Mouse (Mus musculus) kidney, embryonic 16.5 days (tissue): ENCODE measurements around the gene Alkbh3. TPM values are rescaled to one million over a fixed set of nuclear protein-coding genes. Genes with fewer than 3 reads are reported as not detected.

Source experiments
- ATAC-seq: fragments of 200-750 bp; cut with Nextera tagmentation; 2 replicates; pipeline ENCODE4 v1.8.0; 2017; ENCODE audit warnings: moderate TSS enrichment; ENCODE audit not compliant: low FRiP score, low TSS enrichment
- H3K27ac ChIP-seq: fragments of 300-500 bp; sonication (generic); 2 replicates; pipeline ENCODE4 v1.5.1; 2014; ENCODE audit warnings: low read length
- H3K27me3 ChIP-seq: fragments of 300-500 bp; sonication (generic); 2 replicates; pipeline ENCODE4 v1.6.1; 2014; ENCODE audit warnings: low read length, control low read depth, mixed read lengths; ENCODE audit not compliant: insufficient read depth
- H3K36me3 ChIP-seq: fragments of 300-500 bp; sonication (generic); 2 replicates; pipeline ENCODE4 v1.6.1; 2014; ENCODE audit warnings: low read length, control low read depth, mixed read lengths; ENCODE audit not compliant: insufficient read depth
- H3K4me1 ChIP-seq: fragments of 300-500 bp; sonication (generic); 2 replicates; pipeline ENCODE4 v1.6.1; 2014; ENCODE audit warnings: low read length, control low read depth, mixed read lengths; ENCODE audit not compliant: insufficient read depth
- H3K4me2 ChIP-seq: fragments of 300-500 bp; sonication (generic); replicated peaks from 2 replicates; pipeline ENCODE4 v1.6.1; 2014; ENCODE audit warnings: low read depth, low read length
- H3K4me3 ChIP-seq: fragments of 300-500 bp; sonication (generic); 2 replicates; pipeline ENCODE4 v1.5.1; 2014; ENCODE audit warnings: mild to moderate bottlenecking, low read length
- H3K9ac ChIP-seq: fragments of 300-500 bp; sonication (generic); replicated peaks from 2 replicates; pipeline ENCODE4 v1.6.1; 2014; ENCODE audit warnings: low read length
- H3K9me3 ChIP-seq: fragments of 300-500 bp; sonication (generic); 2 replicates; pipeline ENCODE4 v1.6.1; 2016; ENCODE audit warnings: low read length, control low read depth
- WGBS: fragments of 180-500 bp; shearing (Covaris S2); extraction: QIAGEN DNeasy Blood & Tissue Kit; methylation state at CpG from one replicate; pipeline ENCODE4 v1.1.7; 2014; 5-methylcytosine and 5-hydroxymethylcytosine counted together
- polyA plus RNA-seq: library from polyadenylated mRNA; unstranded; fragments of >200 nt; fragmentation: Nextera tagmentation; extraction: Ambion mirVana; gene quantifications from 2 replicates; pipeline ENCODE4 v1.2.1, GENCODE M21; 2015

The Alkbh3 gene
- polyA plus RNA-seq, 1 experiment from 2014 or later = 67.5 TPM

DNA sequence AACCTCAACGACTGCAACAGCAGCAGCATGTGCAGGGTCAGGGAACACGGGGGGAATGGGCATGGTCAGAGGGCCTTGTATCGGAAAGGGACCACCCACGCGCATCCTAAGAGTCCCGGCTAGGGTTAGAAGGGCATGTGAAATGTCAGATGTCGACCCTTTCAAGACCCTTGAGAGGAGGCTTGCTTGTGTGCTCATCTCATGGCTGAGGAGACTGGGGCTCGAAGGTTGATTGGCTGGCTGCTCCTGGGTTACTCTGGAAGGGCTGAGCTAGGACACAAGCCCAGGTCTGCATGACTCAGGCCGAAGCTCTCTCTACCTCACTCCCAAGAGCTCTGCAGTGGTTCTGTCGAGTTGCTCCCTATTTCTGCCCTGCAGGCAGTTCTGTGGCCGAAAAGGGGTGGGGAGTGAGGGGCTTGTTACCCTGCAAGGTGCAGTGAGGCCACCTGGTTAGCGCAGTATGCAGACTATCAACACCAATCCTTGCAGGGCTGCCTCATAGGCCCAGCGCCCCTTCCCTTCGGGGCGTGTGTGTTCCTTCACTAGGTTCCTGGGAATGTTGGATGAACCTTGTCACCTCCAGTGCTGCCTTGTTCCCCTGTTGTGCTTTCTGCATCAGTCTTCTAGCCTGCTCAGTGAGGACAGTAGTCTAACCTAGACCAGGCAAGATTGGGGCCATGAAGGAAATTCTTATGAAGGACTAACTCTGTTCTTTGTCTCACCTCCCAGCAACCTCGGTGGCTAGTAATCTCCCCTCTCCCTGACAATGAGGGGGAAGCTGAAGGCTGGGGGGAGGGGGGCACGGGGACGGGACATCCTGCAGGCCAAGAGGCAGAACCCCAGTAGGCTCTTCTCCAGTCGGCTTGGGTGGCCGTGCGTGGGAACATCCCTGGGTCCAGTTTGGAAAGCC, 34.8 kb downstream of the Alkbh3 start:
- ATAC-seq = peak; percentile 17
- H3K9ac ChIP-seq = peak overlapping the region; percentile 66
- H3K27ac ChIP-seq = peak overlapping the region; percentile 59
- peaks cover 5% of the 10 kb centered on the region; the same call in 1 of the 2 replicates for H3K27me3 ChIP-seq
- no peaks in the 10 kb centered on the region for H3K9me3 ChIP-seq
- 19% methylated on average over 21 of the region's 21 CpGs for WGBS
- peaks cover 8% of the 10 kb centered on the region; the same call in 1 of the 2 replicates for H3K36me3 ChIP-seq
- H3K4me3 ChIP-seq = peak overlapping the region; percentile 49
- H3K4me1 ChIP-seq = peaks cover 21% of the 10 kb centered on the region
- peak overlapping the region; percentile 85 for H3K4me2 ChIP-seq

DNA sequence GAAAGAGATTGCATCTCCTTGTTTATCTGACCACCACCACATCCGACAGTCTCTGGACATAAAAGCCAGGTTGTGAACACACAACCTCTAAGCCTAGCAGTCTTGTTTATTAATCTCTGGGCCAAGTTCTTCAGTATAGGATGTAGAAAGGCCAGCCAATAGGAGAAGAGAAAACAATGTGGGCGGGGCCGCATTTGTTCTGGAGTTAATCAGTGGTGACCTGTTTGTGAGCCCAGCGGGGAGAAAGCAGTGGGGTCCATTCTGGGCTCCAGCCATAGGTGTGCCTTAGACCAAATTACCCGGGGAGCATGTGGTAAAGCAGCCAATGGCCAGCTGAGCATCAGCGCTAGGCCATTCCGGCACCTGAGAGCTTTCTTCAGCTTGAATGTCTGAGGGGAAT, 35.6 kb downstream of the Alkbh3 start:
- 50% methylated on average over 7 of the region's 7 CpGs for WGBS
- no peak overlapping the region for H3K9ac ChIP-seq

DNA sequence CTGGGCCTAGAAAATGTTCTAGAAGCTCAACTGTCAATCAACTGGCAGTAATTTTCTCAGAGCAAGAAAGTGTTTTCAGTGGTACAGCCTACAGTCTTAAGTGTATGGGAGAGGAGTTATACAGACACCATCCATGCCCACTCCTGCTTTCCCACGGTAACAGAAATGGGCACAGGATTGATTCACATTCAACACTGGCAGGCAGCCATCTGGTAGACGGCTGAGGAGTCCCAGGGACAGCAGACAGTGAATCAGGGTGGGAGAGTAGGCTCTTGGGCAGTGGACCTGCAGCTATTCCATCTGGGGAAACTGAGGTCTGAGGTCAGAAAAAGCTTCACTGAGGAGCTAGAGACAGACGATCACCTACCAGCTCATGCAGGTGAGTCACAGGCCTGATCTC, 39.0 kb downstream of the Alkbh3 start:
- 71% methylated on average over 3 of the region's 3 CpGs for WGBS
- no peak for ATAC-seq

More for the DNA sequence above, 35.6 kb downstream of the Alkbh3 start:
- Histone ChIP-seq H3K27ac (no peak overlapping the region), H3K36me3 (0 out of 2 replicates have a peak, but pooled peaks cover 3% of the 10 kb centered on the region), H3K4me2 (no peak overlapping the region), H3K27me3 (peaks cover 5% of the 10 kb centered on the region; the same call in 1 of the 2 replicates), H3K4me3 (no peak overlapping the region), H3K4me1 (peaks cover 21% of the 10 kb centered on the region), H3K9me3 (no peaks in the 10 kb centered on the region)
- no peak for ATAC-seq

DNA sequence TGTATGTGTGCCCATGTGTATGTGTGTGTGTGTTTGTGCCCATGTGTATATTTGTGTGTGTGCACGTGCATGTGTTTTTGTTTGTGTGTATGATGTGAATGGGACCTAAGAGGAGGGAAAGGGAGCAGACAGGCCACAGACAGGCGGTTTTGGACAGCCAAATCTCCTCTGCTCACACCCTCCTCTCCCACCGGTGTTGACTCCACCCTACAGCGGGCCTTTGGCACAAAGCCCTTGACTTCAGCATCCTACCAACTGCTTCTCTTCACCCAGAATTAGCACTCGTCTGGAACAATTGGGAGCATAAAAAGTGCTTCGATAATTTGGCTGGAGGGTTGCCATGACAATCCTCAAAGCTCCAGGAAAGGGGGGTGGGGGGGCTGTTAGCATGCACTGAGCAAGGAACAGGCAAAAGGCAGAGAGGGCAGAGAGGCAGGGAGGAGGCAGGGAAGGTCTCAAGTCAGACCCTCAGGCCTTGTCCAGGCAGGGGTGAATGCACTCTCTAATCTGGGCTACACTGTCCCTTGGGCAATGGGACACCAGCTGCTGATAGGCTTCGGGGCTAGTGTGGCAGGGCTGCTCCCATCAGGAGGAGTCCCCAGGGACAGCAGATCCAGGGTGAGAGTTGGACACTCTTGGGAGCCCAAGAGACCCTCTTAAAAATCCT, 46.0 kb downstream of the Alkbh3 start:
- H3K4me1 ChIP-seq = no peaks in the 10 kb centered on the region
- WGBS = 54% methylated on average over 7 of the region's 7 CpGs
- no peak overlapping the region for H3K4me2 ChIP-seq
- no peaks in the 10 kb centered on the region for H3K9me3 ChIP-seq
- H3K27me3 ChIP-seq = no peaks in the 10 kb centered on the region
- no peak overlapping the region for H3K4me3 ChIP-seq
- no peak overlapping the region for H3K27ac ChIP-seq
- no peaks in the 10 kb centered on the region for H3K36me3 ChIP-seq
- H3K9ac ChIP-seq = no peak overlapping the region
- ATAC-seq = no peak

More for the DNA sequence above, 39.0 kb downstream of the Alkbh3 start:
- Histone ChIP-seq H3K4me3 (no peak overlapping the region), H3K9ac (no peak overlapping the region), H3K4me1 (peaks cover 10% of the 10 kb centered on the region), H3K36me3 (no peaks in the 10 kb centered on the region), H3K27ac (no peak overlapping the region), H3K9me3 (no peaks in the 10 kb centered on the region), H3K27me3 (peaks cover 5% of the 10 kb centered on the region; the same call in 1 of the 2 replicates), H3K4me2 (no peak overlapping the region)

DNA sequence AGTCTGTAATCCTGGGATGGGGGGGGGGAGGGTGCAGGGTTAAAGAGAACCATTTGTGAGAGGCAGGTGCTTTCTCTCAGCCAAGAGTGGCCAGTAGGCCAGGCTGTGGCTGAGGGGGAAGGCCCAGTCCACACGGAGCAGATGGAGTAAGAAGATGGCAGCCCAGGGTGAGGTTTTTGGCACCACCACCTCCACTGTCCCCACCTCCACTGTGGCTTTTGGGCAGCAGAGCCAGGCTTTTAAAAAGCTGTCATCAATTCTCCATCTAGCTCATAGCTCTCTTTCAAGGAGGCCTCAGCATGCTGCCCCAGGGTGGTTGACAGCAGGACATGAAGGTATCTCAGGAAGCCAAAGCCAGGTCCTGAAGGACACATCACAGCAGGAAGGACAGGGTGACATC, 46.8 kb downstream of the Alkbh3 start:
- no peaks in the 10 kb centered on the region for H3K27me3 ChIP-seq
- WGBS = 67% methylated on average over 1 of the region's 1 CpGs
- no peak overlapping the region for H3K4me2 ChIP-seq
- H3K9ac ChIP-seq = no peak overlapping the region
- H3K9me3 ChIP-seq = no peaks in the 10 kb centered on the region
- no peak overlapping the region for H3K27ac ChIP-seq
- no peaks in the 10 kb centered on the region for H3K4me1 ChIP-seq
- H3K36me3 ChIP-seq = no peaks in the 10 kb centered on the region
- H3K4me3 ChIP-seq = no peak overlapping the region
- ATAC-seq = no peak

DNA sequence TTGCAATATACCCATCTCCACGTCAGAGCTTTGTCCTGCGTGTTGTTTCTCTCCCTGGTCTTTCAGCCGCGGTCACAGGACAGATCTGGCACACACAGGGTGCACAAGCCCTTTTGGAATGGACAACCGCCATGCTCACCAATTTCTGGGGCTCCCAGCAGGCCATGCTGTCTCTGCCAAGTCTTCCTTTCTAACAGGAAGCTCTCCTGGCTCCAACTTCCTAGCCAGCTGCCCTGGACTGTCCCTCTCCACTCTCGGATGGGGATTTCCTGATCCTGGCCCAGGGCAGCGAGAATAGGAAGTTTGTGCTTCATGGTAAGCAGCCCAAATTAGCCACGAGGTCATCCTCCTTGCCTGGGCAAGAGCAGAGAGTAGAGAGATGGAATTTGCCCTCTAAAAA, 48.9 kb downstream of the Alkbh3 start:
- H3K4me1 ChIP-seq = peaks cover 5% of the 10 kb centered on the region; the same call in 1 of the 2 replicates
- no peak overlapping the region for H3K4me3 ChIP-seq
- 67% methylated on average over 8 of the region's 8 CpGs for WGBS
- H3K9ac ChIP-seq = no peak overlapping the region
- no peak overlapping the region for H3K27ac ChIP-seq
- H3K27me3 ChIP-seq = peaks cover 14% of the 10 kb centered on the region
- no peaks in the 10 kb centered on the region for H3K9me3 ChIP-seq
- H3K36me3 ChIP-seq = no peaks in the 10 kb centered on the region
- ATAC-seq = no peak
- no peak overlapping the region for H3K4me2 ChIP-seq

DNA sequence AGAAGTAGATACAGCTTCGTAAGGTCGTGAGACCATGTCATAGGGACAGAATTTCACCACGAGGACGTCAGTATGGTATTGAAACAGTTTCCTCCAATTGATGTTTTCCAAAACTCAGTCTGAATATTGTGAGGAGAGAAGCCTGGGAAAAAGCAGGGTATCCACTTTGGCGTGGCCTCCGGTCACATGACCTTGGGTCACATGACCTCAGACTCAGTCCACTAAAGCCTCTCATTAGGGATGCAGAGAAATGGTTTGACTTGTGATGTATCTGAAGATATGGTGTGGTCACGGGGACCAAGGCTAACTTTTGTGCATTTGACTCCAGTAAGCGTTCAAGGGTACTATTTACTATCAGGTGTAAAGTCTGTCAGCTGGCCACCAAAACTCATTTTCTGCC, 51.3 kb downstream of the Alkbh3 start:
- H3K4me1 ChIP-seq = peaks cover 20% of the 10 kb centered on the region
- ATAC-seq = no peak
- no peak overlapping the region for H3K27ac ChIP-seq
- H3K9ac ChIP-seq = no peak overlapping the region
- no peak overlapping the region for H3K4me2 ChIP-seq
- H3K27me3 ChIP-seq = peaks cover 28% of the 10 kb centered on the region
- no peak overlapping the region for H3K4me3 ChIP-seq
- WGBS = 71% methylated on average over 8 of the region's 8 CpGs
- H3K36me3 ChIP-seq = no peaks in the 10 kb centered on the region
- no peaks in the 10 kb centered on the region for H3K9me3 ChIP-seq

DNA sequence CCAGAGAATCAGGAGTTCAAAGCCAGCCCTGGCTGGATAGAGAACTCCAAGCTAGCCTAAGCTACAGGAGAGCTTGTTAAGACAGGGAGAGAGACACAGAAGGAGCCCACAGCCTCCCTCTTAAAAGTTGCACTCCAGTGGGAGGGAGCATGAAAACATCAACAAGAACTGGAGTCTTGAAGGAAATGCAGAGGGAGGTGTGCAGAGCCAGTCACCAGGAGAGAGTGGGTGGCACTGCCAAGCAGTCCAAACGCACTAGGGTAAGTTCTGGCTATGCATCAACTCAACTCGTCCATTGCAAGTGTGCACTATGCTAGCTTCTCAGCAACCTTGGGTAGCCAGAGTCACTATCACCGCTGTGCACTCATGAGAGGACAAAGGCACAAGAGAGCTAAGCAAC, 52.4 kb downstream of the Alkbh3 start:
- 77% methylated on average over 3 of the region's 3 CpGs for WGBS
- no peak overlapping the region for H3K9ac ChIP-seq
- H3K27me3 ChIP-seq = peaks cover 39% of the 10 kb centered on the region
- no peaks in the 10 kb centered on the region for H3K9me3 ChIP-seq
- H3K4me2 ChIP-seq = no peak overlapping the region
- no peak overlapping the region for H3K27ac ChIP-seq
- H3K4me3 ChIP-seq = no peak overlapping the region
- no peaks in the 10 kb centered on the region for H3K36me3 ChIP-seq
- no peak for ATAC-seq
- peaks cover 20% of the 10 kb centered on the region for H3K4me1 ChIP-seq

DNA sequence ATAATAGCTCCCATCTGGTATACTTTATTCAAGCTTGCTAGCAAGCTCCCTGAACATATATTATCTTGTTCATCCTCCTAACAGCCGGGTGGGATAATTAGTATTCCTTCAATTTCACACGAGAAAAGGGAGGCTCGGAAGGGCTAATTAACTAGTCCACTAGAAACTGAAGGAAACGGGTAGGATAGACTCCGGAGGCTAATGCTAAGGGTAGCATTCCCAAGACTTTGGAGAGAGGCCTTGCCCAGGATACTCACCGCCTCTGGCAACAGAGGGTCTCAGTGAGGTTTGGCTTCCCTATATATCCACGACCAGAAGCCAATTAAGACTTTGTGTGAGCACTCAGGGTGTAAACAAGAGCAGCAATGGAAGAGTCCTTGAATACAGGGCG, 52.8 kb downstream of the Alkbh3 start:
- peaks cover 20% of the 10 kb centered on the region for H3K4me1 ChIP-seq
- no peaks in the 10 kb centered on the region for H3K36me3 ChIP-seq
- H3K4me3 ChIP-seq = no peak overlapping the region
- ATAC-seq = no peak
- no peak overlapping the region for H3K4me2 ChIP-seq
- 48% methylated on average over 8 of the region's 8 CpGs for WGBS
- H3K27me3 ChIP-seq = peaks cover 41% of the 10 kb centered on the region
- no peak overlapping the region for H3K27ac ChIP-seq
- no peaks in the 10 kb centered on the region for H3K9me3 ChIP-seq
- H3K9ac ChIP-seq = no peak overlapping the region
